Mouse (Mus musculus): ENCODE measurements around the gene Epn2. TPM values are rescaled to one million over a fixed set of nuclear protein-coding genes. Genes with fewer than 3 reads are reported as not detected.

Gene Epn2
- polyA plus RNA-seq, 1 experiment, result 76.0 TPM

DNA sequence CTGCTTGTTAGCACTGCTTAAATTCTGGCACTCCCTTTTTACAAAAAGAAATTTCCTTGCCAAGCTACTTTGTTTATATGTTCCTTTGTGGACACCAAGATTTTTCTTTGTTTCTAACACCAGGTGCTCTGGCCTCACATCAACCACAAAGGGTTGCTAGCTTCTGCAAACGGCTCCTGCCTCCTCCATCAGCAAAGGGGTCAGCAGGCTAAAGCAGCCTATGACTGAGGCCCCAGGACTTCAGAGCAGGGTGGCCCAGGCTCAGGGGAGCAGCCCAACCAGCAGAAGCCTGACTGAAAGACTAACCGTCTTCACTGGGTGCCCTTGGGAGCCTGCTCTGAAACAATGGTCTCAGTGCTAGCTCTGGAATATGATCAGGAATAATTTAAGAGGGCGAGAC lies 22.0 kb upstream of the Epn2 start:
- no peaks in the 10 kb centered on the region for H3K27me3 ChIP-seq (ENCODE audit: control insufficient read depth, insufficient read depth, low read length, poor library complexity, severe bottlenecking)
- no peak overlapping the region for H3K27ac ChIP-seq (ENCODE audit: insufficient read depth, low read length)
- no peak overlapping the region for H3K9ac ChIP-seq (ENCODE audit: low read depth, poor library complexity, severe bottlenecking)
- no peak overlapping the region for H3K4me3 ChIP-seq (ENCODE audit: low read depth, low read length)
- no peaks in the 10 kb centered on the region for H3K36me3 ChIP-seq (ENCODE audit: control insufficient read depth, insufficient read depth, low read length, poor library complexity, severe bottlenecking)
- peaks cover 2% of the 10 kb centered on the region for H3K4me1 ChIP-seq (ENCODE audit: control insufficient read depth, insufficient read depth, low read length)
- H3K9me3 ChIP-seq (replicated peaks; ENCODE audit: control insufficient read depth, insufficient read depth, low read length, poor library complexity, severe bottlenecking), result no peaks in the 10 kb centered on the region
- TF ChIP-seq CTCF (IDR thresholded peaks at IDR 0.05; ENCODE audit: low read depth, low read length) (no peak), EP300 (IDR thresholded peaks at IDR 0.05; ENCODE audit: insufficient read depth, low read depth, low read length) (no peak), POLR2A (IDR thresholded peaks at IDR 0.05; ENCODE audit: insufficient read depth, low read length) (no peak)

DNA sequence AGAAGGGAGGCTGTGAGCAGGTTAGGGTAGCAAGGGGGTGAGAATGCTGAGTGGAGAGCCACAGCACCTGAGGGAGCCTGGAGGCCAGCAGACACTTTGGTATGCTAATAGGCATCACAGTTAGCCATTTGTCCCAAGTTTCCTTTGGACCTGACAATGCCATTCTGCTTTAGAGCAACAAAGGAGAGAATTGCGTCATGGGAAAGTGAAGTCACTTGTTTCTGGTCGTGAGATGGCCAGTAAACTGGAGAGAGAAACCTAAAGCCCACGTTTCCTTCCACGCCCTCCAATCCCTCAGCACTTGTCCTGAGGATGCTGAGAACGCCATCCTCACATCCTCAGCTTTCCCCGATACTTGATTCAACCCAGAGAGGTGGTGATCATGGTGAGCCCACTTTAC lies 18.9 kb upstream of the Epn2 start:
- Histone ChIP-seq H3K9me3 (replicated peaks; ENCODE audit: control insufficient read depth, insufficient read depth, low read length, poor library complexity, severe bottlenecking) (no peaks in the 10 kb centered on the region), H3K4me3 (ENCODE audit: low read depth, low read length) (no peak overlapping the region), H3K27me3 (ENCODE audit: control insufficient read depth, insufficient read depth, low read length, poor library complexity, severe bottlenecking) (no peaks in the 10 kb centered on the region), H3K36me3 (ENCODE audit: control insufficient read depth, insufficient read depth, low read length, poor library complexity, severe bottlenecking) (no peaks in the 10 kb centered on the region), H3K27ac (ENCODE audit: insufficient read depth, low read length) (no peak overlapping the region), H3K4me1 (ENCODE audit: control insufficient read depth, insufficient read depth, low read length) (peaks cover 2% of the 10 kb centered on the region), H3K9ac (ENCODE audit: low read depth, poor library complexity, severe bottlenecking) (no peak overlapping the region)
- TF ChIP-seq CTCF (IDR thresholded peaks at IDR 0.05; ENCODE audit: low read depth, low read length) (no peak), EP300 (IDR thresholded peaks at IDR 0.05; ENCODE audit: insufficient read depth, low read depth, low read length) (no peak), POLR2A (IDR thresholded peaks at IDR 0.05; ENCODE audit: insufficient read depth, low read length) (no peak)

DNA sequence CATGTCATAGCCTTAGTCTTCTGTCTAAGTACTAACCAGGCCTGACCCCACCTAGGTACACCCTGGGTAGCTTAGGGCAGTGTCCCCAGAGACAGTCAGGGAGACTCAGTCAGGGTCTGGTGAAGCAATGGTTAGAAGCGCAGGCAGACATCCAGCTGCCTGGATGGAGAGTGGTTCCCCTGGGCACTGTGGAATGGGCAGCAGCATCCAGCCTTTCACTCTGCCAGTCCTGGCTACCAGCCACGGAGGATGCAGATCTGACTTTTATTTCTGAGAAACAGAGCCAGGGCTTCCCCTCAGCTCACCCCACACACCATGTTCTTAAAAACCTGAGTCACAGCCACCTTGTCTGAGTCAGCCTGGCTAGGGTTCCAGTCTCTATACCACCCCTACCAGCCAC lies 18.0 kb upstream of the Epn2 start:
- H3K27me3 ChIP-seq (ENCODE audit: control insufficient read depth, insufficient read depth, low read length, poor library complexity, severe bottlenecking), result no peaks in the 10 kb centered on the region
- H3K4me3 ChIP-seq (ENCODE audit: low read depth, low read length), result no peak overlapping the region
- no peaks in the 10 kb centered on the region for H3K36me3 ChIP-seq (ENCODE audit: control insufficient read depth, insufficient read depth, low read length, poor library complexity, severe bottlenecking)
- TF ChIP-seq EP300 (IDR thresholded peaks at IDR 0.05; ENCODE audit: insufficient read depth, low read depth, low read length) (no peak), POLR2A (IDR thresholded peaks at IDR 0.05; ENCODE audit: insufficient read depth, low read length) (no peak), CTCF (IDR thresholded peaks at IDR 0.05; ENCODE audit: low read depth, low read length) (no peak)
- peaks cover 2% of the 10 kb centered on the region for H3K4me1 ChIP-seq (ENCODE audit: control insufficient read depth, insufficient read depth, low read length)
- no peaks in the 10 kb centered on the region for H3K9me3 ChIP-seq (replicated peaks; ENCODE audit: control insufficient read depth, insufficient read depth, low read length, poor library complexity, severe bottlenecking)
- H3K9ac ChIP-seq (ENCODE audit: low read depth, poor library complexity, severe bottlenecking), result no peak overlapping the region
- H3K27ac ChIP-seq (ENCODE audit: insufficient read depth, low read length), result no peak overlapping the region

DNA sequence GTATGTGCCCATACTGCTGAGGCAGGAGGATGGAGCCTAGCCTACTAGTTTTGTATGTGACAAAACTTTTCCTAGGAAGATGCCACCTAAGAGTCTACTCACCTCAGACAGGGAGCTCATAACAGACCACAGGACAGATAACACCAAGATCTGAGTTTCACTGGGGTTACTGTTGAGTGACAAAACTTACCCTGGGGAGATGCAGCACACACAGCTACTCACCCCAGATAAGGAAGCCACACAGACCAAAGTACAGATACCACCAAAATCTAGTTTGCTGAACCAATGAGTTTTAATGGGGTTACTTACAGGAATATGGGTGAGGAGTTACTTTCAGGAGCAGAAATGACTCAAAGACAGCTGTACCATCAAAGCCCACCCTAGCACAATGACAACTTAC lies 13.6 kb upstream of the Epn2 start:
- no peak overlapping the region for H3K4me3 ChIP-seq (ENCODE audit: low read depth, low read length)
- no peaks in the 10 kb centered on the region for H3K27me3 ChIP-seq (ENCODE audit: control insufficient read depth, insufficient read depth, low read length, poor library complexity, severe bottlenecking)
- H3K9me3 ChIP-seq (replicated peaks; ENCODE audit: control insufficient read depth, insufficient read depth, low read length, poor library complexity, severe bottlenecking), result no peaks in the 10 kb centered on the region
- TF ChIP-seq EP300 (IDR thresholded peaks at IDR 0.05; ENCODE audit: insufficient read depth, low read depth, low read length), result no peak
- TF ChIP-seq POLR2A (IDR thresholded peaks at IDR 0.05; ENCODE audit: insufficient read depth, low read length), result no peak
- no peak for TF ChIP-seq CTCF (IDR thresholded peaks at IDR 0.05; ENCODE audit: low read depth, low read length)
- no peak overlapping the region for H3K27ac ChIP-seq (ENCODE audit: insufficient read depth, low read length)
- no peak overlapping the region for H3K9ac ChIP-seq (ENCODE audit: low read depth, poor library complexity, severe bottlenecking)
- H3K4me1 ChIP-seq (ENCODE audit: control insufficient read depth, insufficient read depth, low read length), result no peaks in the 10 kb centered on the region
- no peaks in the 10 kb centered on the region for H3K36me3 ChIP-seq (ENCODE audit: control insufficient read depth, insufficient read depth, low read length, poor library complexity, severe bottlenecking)

DNA sequence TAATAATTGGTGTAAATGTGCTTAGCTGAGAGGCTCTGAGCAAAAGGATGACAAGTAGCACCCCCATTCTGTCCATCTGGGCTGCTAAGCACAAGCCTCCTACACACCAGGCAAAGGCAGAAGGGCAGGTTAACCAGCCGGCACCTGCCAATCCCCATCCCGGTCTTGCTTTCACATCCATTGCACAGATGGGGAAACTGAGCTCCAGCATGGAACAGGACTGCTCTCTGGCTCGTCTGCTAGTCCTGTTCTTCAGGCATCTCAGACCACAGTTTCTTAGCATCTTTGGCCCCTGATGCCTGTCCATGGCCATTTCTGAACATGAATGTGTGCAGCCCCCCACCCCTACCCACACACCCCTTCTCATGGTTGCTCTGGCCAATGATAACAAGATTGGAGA lies 12.6 kb upstream of the Epn2 start:
- no peaks in the 10 kb centered on the region for H3K27me3 ChIP-seq (ENCODE audit: control insufficient read depth, insufficient read depth, low read length, poor library complexity, severe bottlenecking)

DNA sequence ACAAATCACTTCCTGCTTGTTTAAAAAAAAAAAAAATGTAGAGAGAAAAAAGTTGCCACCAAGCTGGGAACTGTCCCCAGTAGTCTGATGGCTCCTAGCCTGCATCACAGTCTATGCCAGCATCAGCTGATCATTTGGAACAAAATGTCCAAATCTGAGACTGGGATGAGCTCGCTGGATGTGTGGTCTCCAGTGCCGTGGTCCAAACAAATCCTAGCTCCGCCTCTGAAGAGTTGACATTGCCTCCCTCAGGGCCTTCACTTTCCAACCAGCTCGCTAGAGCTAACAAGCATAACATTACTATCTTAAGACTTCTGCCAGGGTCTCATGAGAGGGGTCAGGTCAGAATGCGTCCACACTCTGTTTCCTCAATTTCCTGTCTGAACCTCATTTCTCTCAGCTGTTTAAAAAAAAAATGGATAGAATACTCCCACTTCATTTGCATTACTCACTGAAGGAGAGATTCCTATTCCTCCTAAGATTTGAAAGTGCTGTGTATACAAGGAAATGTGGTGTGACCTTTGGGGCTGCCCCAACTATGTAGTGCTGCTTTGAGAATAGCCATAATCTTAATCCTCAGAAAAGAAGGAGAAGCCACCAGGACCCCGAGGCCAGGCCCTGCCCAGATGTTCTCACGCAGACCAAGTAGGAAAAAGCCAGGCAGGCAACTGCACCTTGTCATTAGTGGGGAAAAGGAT lies 11.2 kb upstream of the Epn2 start:
- Histone ChIP-seq H3K36me3 (ENCODE audit: control insufficient read depth, insufficient read depth, low read length, poor library complexity, severe bottlenecking) (no peaks in the 10 kb centered on the region), H3K27me3 (ENCODE audit: control insufficient read depth, insufficient read depth, low read length, poor library complexity, severe bottlenecking) (no peaks in the 10 kb centered on the region), H3K9ac (ENCODE audit: low read depth, poor library complexity, severe bottlenecking) (no peak overlapping the region), H3K9me3 (replicated peaks; ENCODE audit: control insufficient read depth, insufficient read depth, low read length, poor library complexity, severe bottlenecking) (no peaks in the 10 kb centered on the region), H3K4me3 (ENCODE audit: low read depth, low read length) (no peak overlapping the region), H3K27ac (ENCODE audit: insufficient read depth, low read length) (no peak overlapping the region), H3K4me1 (ENCODE audit: control insufficient read depth, insufficient read depth, low read length) (no peaks in the 10 kb centered on the region)
- no peak for TF ChIP-seq CTCF (IDR thresholded peaks at IDR 0.05; ENCODE audit: low read depth, low read length)
- TF ChIP-seq EP300 (IDR thresholded peaks at IDR 0.05; ENCODE audit: insufficient read depth, low read depth, low read length), result no peak

More for the DNA sequence above, 12.6 kb upstream of the Epn2 start:
- Histone ChIP-seq H3K4me1 (ENCODE audit: control insufficient read depth, insufficient read depth, low read length) (no peaks in the 10 kb centered on the region), H3K9me3 (replicated peaks; ENCODE audit: control insufficient read depth, insufficient read depth, low read length, poor library complexity, severe bottlenecking) (no peaks in the 10 kb centered on the region), H3K9ac (ENCODE audit: low read depth, poor library complexity, severe bottlenecking) (no peak overlapping the region), H3K4me3 (ENCODE audit: low read depth, low read length) (no peak overlapping the region), H3K36me3 (ENCODE audit: control insufficient read depth, insufficient read depth, low read length, poor library complexity, severe bottlenecking) (no peaks in the 10 kb centered on the region), H3K27ac (ENCODE audit: insufficient read depth, low read length) (no peak overlapping the region)
- TF ChIP-seq CTCF (IDR thresholded peaks at IDR 0.05; ENCODE audit: low read depth, low read length) (no peak), POLR2A (IDR thresholded peaks at IDR 0.05; ENCODE audit: insufficient read depth, low read length) (no peak), EP300 (IDR thresholded peaks at IDR 0.05; ENCODE audit: insufficient read depth, low read depth, low read length) (no peak)

All from ES-Bruce4 (cell line).